ENCODE assay signal across 11 mouse cellular contexts in genomic region chr1:155030908-155031307, GRCm38 (mm10).
DNase-seq lines count a peak whose midpoint lies in the region; ATAC-seq lines count a peak whose summit lies in the region.
"Had no signal": no experiment of that assay in that cellular context is flagged by ENCODE, and none has a peak within 500 bp of the region (broad histone marks: within the 10 kb centered on the region; RNA-seq: fewer than 3 reads in every experiment).

No protein-coding gene starts in this region.

- no peaks in the 10 kb centered on the region for H3K36me3 ChIP-seq in kidney, embryonic 14.5 days (ENCODE audit: control insufficient read depth, insufficient read depth, low read length)

- ATAC-seq in kidney, embryonic 14.5 days (ENCODE audit: low FRiP score, low TSS enrichment), result peak; percentile 74

- no peak overlapping the region for H3K4me2 ChIP-seq in kidney, embryonic 14.5 days (replicated peaks; ENCODE audit: low read depth, low read length)
- H3K4me2 ChIP-seq: lung, embryonic 14.5 days had no signal

- peak overlapping the region; percentile 48; the same call in 1 of the 2 replicates for H3K27ac ChIP-seq in kidney, embryonic 14.5 days (ENCODE audit: low read depth, low read length)

- 10% methylated on average over 9 of the region's 9 CpGs for WGBS in kidney, embryonic 14.5 days

- H3K27me3 ChIP-seq in kidney, embryonic 14.5 days (ENCODE audit: control insufficient read depth, insufficient read depth, low read length), result no peaks in the 10 kb centered on the region

- peaks cover 30% of the 10 kb centered on the region; the same call in 1 of the 2 replicates for H3K4me1 ChIP-seq in kidney, embryonic 14.5 days (ENCODE audit: control insufficient read depth, insufficient read depth, low read length)

- 0 out of 2 replicates have a peak, but pooled peaks cover 2% of the 10 kb centered on the region for H3K9me3 ChIP-seq in kidney, embryonic 14.5 days (ENCODE audit: control insufficient read depth, low read length)

- no peak overlapping the region for H3K4me3 ChIP-seq in kidney, embryonic 14.5 days (ENCODE audit: low read length)

- 0 out of 2 replicates have a peak overlapping the region, but pooled peaks have one; percentile 13 for H3K9ac ChIP-seq in kidney, embryonic 14.5 days (ENCODE audit: low read depth, low read length)
- H3K9ac ChIP-seq: lung, embryonic 14.5 days had no signal

- no peak for DNase-seq in kidney, postnatal 14 days
- peak; percentile 24 for DNase-seq in CD4-positive helper T cell, adult 2 months (ENCODE audit: low read depth, low spot score)
- DNase-seq in T-cell, adult 2 months (ENCODE audit: low spot score), result peak; percentile 60
- DNase-seq in induced T-regulatory cell, adult 2 months (ENCODE audit: low read depth), result peak; percentile 37
- no peak for DNase-seq in frontal cortex, adult 2 months (ENCODE audit: extremely low spot score in 1 of 2, low spot score in 1 of 2)
- no peak for DNase-seq in cerebellum, adult 18-20 months
- no peak for DNase-seq in layer of hippocampus, adult 18-20 months (ENCODE audit: low spot score in 2 of 2)
- DNase-seq: kidney, adult 2 months; lung, embryonic 14.5 days; right cerebral cortex, postnatal 25 days had no signal

Comparison
In these comparisons a context has a peak if more than half of its experiments do, and no peak if none do; other contexts are left out.
1. DNase-seq: peak in CD4-positive helper T cell, adult 2 months (single experiment), T-cell, adult 2 months (single experiment) and induced T-regulatory cell, adult 2 months (single experiment); none in kidney, postnatal 14 days (single experiment), frontal cortex, adult 2 months (0 of 2), cerebellum, adult 18-20 months (0 of 2) and layer of hippocampus, adult 18-20 months (0 of 2).